Mouse (Mus musculus) hindbrain, embryonic 11.5 days (tissue): ENCODE measurements at regions not wholly inside any gene's neighbourhood (a gene's known extent, or its start where the extent isn't known, plus 50 kb on each side); places are given as distances from the start of the nearest gene placed in this dataset.

Experiments
- ATAC-seq: fragments of 200-750 bp; cut with Nextera tagmentation; 2 replicates; pipeline ENCODE4 v1.8.0; 2017; ENCODE audit warnings: mild to moderate bottlenecking, moderate TSS enrichment, moderate library complexity; ENCODE audit not compliant: low FRiP score
- DNase-seq: peaks from one replicate; pipeline ENCODE4 v3.0.0-alpha.2; 2015; ENCODE audit warnings: low spot score
- H3K27ac ChIP-seq: fragments of 300-500 bp; sonication (generic); 2 replicates; pipeline ENCODE4 v1.5.1; 2014; ENCODE audit warnings: mild to moderate bottlenecking, low read depth, low read length
- H3K27me3 ChIP-seq: fragments of 300-500 bp; sonication (generic); 2 replicates; pipeline ENCODE4 v1.6.1; 2014; ENCODE audit warnings: mild to moderate bottlenecking, low read length, moderate library complexity, mixed read lengths; ENCODE audit not compliant: control insufficient read depth, insufficient read depth
- H3K36me3 ChIP-seq: fragments of 300-500 bp; sonication (generic); 2 replicates; pipeline ENCODE4 v1.6.1; 2014; ENCODE audit warnings: mild to moderate bottlenecking, low read length, moderate library complexity, mixed read lengths; ENCODE audit not compliant: control insufficient read depth, insufficient read depth
- H3K4me1 ChIP-seq: fragments of 300-500 bp; sonication (generic); replicated peaks from 2 replicates; pipeline ENCODE4 v1.6.1; 2014; ENCODE audit warnings: low read length, mixed read lengths; ENCODE audit not compliant: control insufficient read depth, insufficient read depth
- H3K4me2 ChIP-seq: fragments of 300-500 bp; sonication (generic); replicated peaks from 2 replicates; pipeline ENCODE4 v1.6.1; 2014; ENCODE audit warnings: mild to moderate bottlenecking, low read depth, low read length
- H3K4me3 ChIP-seq: fragments of 300-500 bp; sonication (generic); 2 replicates; pipeline ENCODE4 v1.5.1; 2014; ENCODE audit warnings: low read depth, low read length
- H3K9ac ChIP-seq: fragments of 300-500 bp; sonication (generic); 2 replicates; pipeline ENCODE4 v1.6.1; 2014; ENCODE audit warnings: low read depth, low read length
- H3K9me3 ChIP-seq: fragments of 300-500 bp; sonication (generic); 2 replicates; pipeline ENCODE4 v1.6.1; 2016; ENCODE audit warnings: low read length; ENCODE audit not compliant: control insufficient read depth
- WGBS: fragments of 180-500 bp; shearing (Covaris S2); extraction: QIAGEN DNeasy Blood & Tissue Kit; methylation state at CpG from one replicate; pipeline ENCODE4 v1.1.7; 2014; 5-methylcytosine and 5-hydroxymethylcytosine counted together

DNA sequence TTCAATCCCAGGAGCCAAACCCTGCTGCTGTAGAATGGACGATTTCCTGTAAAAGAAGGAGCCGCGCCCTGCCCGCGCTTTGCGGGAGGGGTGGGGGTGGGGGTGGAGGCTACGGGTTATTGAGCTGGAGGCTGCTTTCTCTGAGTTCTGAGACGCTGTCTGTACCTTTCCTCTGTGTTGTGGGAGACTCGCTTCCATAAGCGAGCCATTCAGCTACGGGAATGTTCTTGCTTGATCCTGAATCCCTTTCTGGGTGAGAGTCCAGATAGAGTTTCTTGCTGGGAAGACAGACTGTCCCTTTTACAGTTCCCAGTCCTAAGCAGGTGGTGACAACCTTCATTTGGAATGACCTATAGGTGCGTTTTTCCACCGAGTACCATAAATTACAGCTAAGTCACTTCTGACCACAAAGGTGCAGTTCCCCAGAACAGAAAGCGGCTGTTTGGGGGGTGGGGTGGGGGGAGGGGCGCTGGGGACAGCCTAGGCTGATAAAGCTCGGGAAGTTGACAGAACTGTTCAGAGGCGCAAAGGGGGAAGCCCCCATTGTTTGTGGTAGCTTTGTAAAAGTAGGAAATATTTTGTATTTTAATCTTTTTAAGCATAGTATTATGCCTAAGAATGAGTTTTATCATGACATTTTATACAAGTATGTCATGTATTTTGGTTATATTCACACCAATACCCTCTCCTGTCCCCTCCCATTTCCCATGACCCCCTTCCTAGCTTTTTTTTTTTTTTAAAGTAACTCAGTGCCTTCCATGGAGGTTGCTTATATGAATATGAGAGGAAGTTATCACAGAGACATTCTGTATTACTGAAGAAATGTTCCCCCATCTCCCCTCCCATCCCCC lies 57.9 kb upstream of the Zfp217 start:
- 2% methylated on average over 17 of the region's 17 CpGs for WGBS
- no peaks in the 10 kb centered on the region for H3K9me3 ChIP-seq
- H3K36me3 ChIP-seq: no peaks in the 10 kb centered on the region
- peak overlapping the region; percentile 49; the same call in 1 of the 2 replicates for H3K9ac ChIP-seq
- ATAC-seq: peak; percentile 57; the same call in 1 of the 2 replicates
- DNase-seq: peak; percentile 50
- peak overlapping the region; percentile 53 for H3K4me2 ChIP-seq
- H3K4me3 ChIP-seq: peak overlapping the region; percentile 25; the same call in 1 of the 2 replicates
- no peaks in the 10 kb centered on the region for H3K27me3 ChIP-seq
- H3K27ac ChIP-seq: peak overlapping the region; percentile 33; the same call in 1 of the 2 replicates
- peaks cover 7% of the 10 kb centered on the region for H3K4me1 ChIP-seq

DNA sequence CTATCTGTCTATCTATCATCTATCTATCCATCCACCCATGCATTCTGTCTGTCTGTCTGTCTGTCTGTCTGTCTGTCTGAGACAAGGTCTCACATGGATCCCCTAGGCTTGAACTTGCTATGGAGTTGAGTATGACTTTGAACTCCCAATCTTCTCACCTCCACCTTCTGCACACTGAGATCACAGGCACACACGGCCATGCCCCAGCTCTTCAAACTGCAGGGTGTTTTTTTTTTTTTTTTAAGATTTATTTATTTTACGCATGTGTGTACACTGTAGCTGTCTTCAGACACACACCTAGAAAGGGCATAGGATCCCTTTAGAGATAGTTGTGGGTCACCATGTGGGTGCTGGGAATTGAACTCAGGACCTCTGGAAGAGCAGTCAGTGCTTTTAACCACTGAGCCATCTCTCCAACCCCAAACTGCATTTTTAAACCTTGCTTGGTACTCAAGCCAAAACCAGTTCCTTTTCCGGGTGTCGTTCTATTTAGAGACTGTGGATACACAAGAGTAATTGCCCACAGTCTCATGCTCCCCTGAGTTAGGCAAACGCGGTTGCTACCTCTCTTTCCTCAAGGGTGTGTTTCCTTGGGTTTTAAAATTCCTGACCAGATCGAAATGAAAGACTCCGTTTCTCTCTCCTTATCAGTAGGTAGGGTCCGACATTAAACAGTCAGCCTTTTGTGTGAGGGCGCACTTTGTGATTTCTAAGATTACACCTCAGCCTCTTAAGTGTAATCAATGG lies 57.0 kb upstream of the Zfp217 start:
- no peaks in the 10 kb centered on the region for H3K27me3 ChIP-seq
- WGBS: 37% methylated on average over 10 of the region's 10 CpGs
- ATAC-seq (no peak), DNase-seq (no peak)
- no peaks in the 10 kb centered on the region for H3K9me3 ChIP-seq
- H3K4me3 ChIP-seq: peak overlapping the region; percentile 25; the same call in 1 of the 2 replicates
- H3K9ac ChIP-seq: no peak overlapping the region
- peaks cover 7% of the 10 kb centered on the region for H3K4me1 ChIP-seq
- H3K36me3 ChIP-seq: no peaks in the 10 kb centered on the region
- H3K27ac ChIP-seq: peak overlapping the region; percentile 33; the same call in 1 of the 2 replicates
- peak overlapping the region; percentile 53 for H3K4me2 ChIP-seq

DNA sequence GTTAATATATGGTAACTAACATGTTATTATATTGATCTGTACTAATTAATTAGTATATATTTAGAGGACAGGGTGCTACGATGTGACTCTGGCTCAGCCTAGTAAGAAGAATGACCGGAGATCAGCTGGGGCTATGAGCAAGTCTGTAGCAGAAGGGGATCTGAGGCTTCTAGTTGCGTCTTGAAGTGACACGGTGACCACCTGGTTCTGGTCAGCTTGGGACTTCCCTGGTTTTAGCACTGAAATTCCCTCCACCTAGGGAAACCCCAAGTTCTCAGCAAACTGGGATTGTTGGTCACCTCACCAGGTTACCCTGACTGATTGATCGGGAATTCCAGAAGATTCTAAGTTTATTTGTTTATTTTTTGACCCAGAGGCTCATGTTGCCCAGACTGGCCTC lies 55.6 kb upstream of the Zfp217 start:
- peaks cover 7% of the 10 kb centered on the region for H3K4me1 ChIP-seq
- no peak overlapping the region for H3K27ac ChIP-seq
- WGBS: 89% methylated on average over 5 of the region's 5 CpGs
- no peaks in the 10 kb centered on the region for H3K27me3 ChIP-seq
- H3K9me3 ChIP-seq: no peaks in the 10 kb centered on the region
- no peak overlapping the region for H3K4me2 ChIP-seq
- no peaks in the 10 kb centered on the region for H3K36me3 ChIP-seq
- no peak for DNase-seq
- ATAC-seq: no peak
- no peak overlapping the region for H3K9ac ChIP-seq
- no peak overlapping the region for H3K4me3 ChIP-seq

DNA sequence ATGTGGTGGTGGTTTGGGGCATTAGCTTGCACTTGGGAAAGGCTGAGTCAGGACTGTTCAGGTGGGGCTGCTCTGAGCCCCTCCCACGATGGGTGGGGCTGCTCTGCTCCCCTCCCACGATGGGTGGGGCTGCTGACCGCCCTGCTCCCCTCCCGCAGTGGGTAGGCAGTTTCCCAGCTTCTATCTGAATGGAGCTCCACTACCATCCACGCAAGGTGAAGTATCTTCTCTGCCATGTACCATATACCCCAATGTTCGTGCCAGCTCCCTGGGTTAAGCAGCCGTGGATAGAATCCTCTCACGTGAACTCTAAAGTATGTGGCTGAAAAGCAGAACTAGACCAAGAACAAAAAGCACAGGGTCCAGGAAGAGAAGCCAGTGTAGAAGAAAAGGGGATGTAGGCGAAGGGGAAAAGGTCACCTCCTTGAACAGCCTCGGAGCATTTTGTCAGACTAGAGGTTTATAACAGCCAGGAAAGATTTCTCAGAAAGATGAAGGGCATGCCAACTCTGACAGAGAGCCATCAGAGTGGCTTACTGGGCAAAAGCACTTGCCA lies 54.0 kb upstream of the Zfp217 start:
- Histone ChIP-seq H3K4me2 (no peak overlapping the region), H3K27ac (no peak overlapping the region), H3K27me3 (no peaks in the 10 kb centered on the region), H3K4me3 (no peak overlapping the region), H3K9me3 (no peaks in the 10 kb centered on the region), H3K4me1 (peaks cover 7% of the 10 kb centered on the region), H3K9ac (no peak overlapping the region), H3K36me3 (no peaks in the 10 kb centered on the region)
- WGBS: 71% methylated on average over 10 of the region's 10 CpGs
- DNase-seq: no peak
- no peak for ATAC-seq
